Mouse (Mus musculus): Measurements from ENCODE around the gene Cela3a.

The Cela3a gene

GRCm38 (mm10) chr4:137371596-137372523 is 37.7 kb downstream of the Cela3a start:
- no peak for DNase-seq (ENCODE audit: low read depth, low spot score)

DNA sequence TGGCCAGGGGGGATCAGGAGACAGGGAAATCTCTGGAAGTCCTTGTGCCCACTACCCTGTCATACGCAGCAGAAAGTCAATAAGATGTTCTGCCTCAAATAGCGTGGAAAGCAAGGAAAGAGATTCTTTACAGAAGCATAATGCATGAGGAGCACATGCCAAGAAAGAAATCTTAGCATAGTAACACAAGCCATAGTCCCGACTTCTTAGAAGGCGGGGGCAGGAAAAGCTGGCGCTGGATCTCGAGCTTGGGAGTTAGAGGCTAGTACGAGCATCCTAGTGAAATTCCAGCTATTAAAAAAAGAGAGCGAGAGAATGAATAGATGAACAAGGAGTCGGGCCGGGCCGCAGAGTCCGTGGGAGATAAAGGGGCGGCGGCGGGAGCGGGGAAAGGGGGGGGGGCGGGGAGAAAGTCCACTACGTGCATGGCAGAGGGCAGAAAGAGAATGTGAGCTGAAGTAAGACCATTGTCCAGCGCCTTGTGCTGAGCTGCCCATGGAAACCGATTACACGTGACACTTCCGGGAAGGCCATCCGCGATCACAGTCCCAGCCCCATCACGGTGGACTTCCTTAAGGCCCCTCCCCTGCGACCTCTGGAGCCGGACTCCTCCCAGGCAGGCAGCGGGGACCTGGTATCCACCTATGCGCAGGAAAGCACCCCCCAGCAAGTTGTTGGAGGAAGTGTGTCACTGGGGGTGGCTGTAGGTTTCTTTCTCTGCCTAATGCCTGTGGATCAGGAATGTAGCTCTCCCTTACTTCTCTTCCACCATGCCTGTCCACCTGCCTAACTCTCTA is 39.4 kb downstream of the Cela3a start:
- peak; percentile 59 for DNase-seq (ENCODE audit: low read depth, low spot score)

DNA sequence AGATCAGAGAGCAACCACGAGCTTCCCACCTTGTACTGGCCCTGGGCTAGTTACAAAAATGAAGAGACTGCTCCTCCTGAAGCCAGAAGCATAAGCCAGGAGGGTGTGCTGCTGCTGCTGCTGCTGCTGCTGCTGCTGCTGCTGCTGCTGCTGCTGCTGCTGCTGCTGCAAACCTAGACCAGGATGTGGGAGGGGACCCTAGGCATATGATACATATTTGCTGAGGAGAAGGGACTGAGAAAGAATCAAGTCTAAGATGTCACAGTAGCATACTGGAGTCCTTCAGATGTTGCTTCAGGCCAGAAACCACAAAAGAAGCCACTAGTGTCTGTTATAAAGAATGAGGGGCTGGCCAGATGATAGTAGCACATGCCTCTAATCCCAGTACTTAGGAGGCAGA is 41.4 kb downstream of the Cela3a start:
- DNase-seq (ENCODE audit: low read depth, low spot score): no peak

- DNase-seq (ENCODE audit: low read depth, low spot score): peak; percentile 62
Observed at GRCm38 (mm10) chr4:137367275-137368088, 42.1 kb downstream of the Cela3a start.

GRCm38 (mm10) chr4:137366097-137366496 is 43.5 kb downstream of the Cela3a start:
- DNase-seq (ENCODE audit: low read depth, low spot score): no peak

DNA sequence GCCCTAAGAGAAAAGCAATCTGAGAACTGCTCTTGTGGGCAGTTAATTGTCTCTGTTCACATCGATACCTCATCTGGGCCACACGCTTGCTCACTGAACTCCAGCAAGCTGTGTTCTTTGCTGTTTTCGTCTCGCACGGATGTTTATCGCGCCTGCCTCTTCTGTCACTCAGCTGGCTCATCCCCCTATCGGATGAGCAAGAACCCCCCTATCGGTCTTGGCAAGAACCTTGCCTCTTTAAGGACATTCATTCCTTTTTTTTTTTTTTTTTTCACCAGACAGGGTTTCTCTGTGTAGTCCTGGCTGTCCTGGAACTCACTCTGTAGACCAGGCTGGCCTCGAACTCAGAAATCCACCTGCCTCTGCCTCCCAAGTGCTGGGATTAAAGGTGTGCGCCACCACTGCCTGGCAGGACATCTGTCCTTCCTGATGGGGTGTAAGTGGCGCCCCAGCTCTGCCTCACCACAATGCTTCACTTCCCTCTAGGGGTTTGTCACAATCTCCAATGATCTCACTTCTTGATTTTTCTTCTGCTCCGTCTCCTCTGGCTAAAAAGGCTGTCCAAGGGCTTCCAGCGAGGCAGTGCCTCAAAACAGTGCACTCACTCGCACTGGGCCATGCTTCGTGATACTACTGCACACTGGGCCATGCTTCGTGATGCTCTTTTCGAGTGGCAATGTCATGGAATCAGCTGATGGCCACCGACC is 44.1 kb downstream of the Cela3a start:
- DNase-seq (ENCODE audit: low read depth, low spot score): no peak

DNA sequence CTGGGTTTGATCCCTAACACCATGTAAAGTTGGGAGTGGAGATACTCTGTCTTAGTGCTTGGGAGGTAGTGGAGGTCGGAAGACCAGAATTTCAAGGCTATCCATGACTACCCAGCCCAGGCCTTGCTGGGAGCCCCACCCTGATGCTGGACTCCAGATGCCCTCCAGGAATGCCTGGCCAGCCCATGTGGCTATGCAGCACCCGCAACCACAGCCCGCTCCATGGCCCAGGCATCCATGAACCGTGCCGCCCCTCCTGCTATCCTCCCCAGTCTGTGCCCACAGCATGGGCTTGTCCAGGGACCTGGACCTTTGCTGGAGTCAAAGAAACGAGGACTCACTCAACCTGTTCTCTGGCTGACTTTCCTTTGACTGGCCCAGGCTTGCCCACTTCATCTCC is 44.8 kb downstream of the Cela3a start:
- no peak for DNase-seq (ENCODE audit: low read depth, low spot score)

- no peak for DNase-seq (ENCODE audit: low read depth, low spot score)
Observed at GRCm38 (mm10) chr4:137360996-137361395, 48.6 kb downstream of the Cela3a start.

- DNase-seq (ENCODE audit: low read depth, low spot score): no peak
Observed at GRCm38 (mm10) chr4:137358291-137359002, 51.1 kb downstream of the Cela3a start.

DNA sequence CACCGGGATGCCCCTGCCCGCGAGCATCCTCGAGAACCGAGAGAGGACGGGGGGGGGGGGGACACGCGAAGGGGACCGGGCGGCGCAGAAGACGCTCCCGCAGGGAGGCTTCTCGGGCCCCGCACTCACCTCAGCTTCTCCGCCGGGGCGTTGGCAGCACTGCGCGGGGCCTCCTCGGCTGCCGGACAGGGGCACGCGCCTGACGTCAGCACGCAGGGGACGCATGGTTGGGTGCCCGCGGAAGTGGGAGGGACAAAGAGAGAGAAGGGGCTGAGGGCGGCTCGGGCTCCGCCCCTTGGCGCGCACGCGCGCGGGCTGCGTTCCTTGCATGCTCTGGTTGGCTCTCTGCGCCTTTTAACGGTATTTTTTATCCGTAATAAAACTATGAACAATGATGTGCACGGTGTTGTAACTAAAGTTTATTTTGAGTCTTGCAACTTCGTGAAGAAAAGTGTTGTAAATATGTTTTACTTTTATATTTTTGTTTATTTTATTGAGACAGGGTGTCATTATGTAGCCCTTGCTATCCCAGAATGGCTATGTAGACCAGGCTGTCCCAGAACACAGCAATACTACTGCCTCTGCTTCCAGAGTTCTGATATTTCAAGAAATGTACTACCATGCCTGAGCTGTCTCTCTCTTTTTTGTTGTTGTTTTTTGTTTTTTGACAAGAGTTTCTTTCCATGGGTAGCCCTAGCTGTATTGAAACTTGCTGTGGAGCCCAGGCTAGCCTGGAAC is 51.9 kb downstream of the Cela3a start, which contains the start of gene Cdc42:
Gene Cdc42 (minus strand): TSS at position 204 of the 738 bp plus-strand sequence.
- DNase-seq (ENCODE audit: low read depth, low spot score): peak; percentile 98

- DNase-seq (ENCODE audit: low read depth, low spot score): peak; percentile 66
Observed at GRCm38 (mm10) chr4:137356674-137357510, 52.7 kb downstream of the Cela3a start.

Data from brain, adult 2 months (tissue).